Mouse (Mus musculus): ENCODE results near the gene Tlr8. TPM values are rescaled to one million over a fixed set of nuclear protein-coding genes. Genes with fewer than 3 reads are reported as not detected.
A peak's percentile ranks its signal among the peaks of the same experiment; 100 is the strongest.
"Not testable (repeated sequence)": the region's sequence is repeated elsewhere in the genome, so short reads cannot be mapped to it uniquely, and the experiment has no call there.

Gene Tlr8
- 0.17 TPM in 1 of 2 replicates, not detected in the other for polyA plus RNA-seq (2014; fragmentation: Nextera tagmentation; extraction: Ambion mirVana)

DNA sequence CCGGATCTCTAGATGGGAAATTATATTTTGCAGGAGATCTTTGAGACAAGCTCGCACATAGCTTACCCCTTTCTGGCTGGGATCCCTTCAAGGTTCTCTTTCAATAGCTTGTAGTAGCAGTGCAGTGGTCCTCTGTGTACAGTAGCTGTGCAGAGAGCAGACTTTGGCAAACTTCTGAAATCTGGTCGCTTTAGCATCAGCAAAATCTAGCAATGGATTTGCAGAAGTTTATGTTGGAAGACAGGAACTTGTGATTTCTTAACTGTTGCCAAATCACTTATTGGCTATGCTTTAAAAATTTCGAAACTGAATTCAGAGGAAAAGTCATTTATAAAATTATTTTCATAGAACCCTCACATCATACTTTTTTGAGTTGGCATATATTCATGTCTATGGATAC, at the start of gene Tlr8:
TSS of gene Tlr8 (minus strand) at position 244 of the 400 bp plus-strand sequence.
- ATAC-seq (replicated peaks; ENCODE audit: low FRiP score): no peak
- Histone ChIP-seq H3K4me3 (ENCODE audit: low read depth, low read length) (no peak within 1 kb of the TSS), H3K36me3 (ENCODE audit: control insufficient read depth, insufficient read depth, low read length) (no peaks in the 10 kb centered on the region), H3K27me3 (ENCODE audit: control insufficient read depth, insufficient read depth, low read length) (peaks cover 8% of the 10 kb centered on the region), H3K4me1 (replicated peaks; ENCODE audit: control insufficient read depth, insufficient read depth, low read length) (no peaks in the 10 kb centered on the region), H3K9ac (ENCODE audit: low read length) (no peak within 1 kb of the TSS), H3K9me3 (ENCODE audit: control insufficient read depth, low read length) (no peaks in the 10 kb centered on the region), H3K27ac (ENCODE audit: low read depth, low read length) (no peak within 1 kb of the TSS), H3K4me2 (ENCODE audit: low read depth, low read length, severe bottlenecking) (no peak within 1 kb of the TSS)
- WGBS: 82% methylated on average over 4 of the region's 4 CpGs
- DNase-seq (ENCODE audit: low spot score): no peak

DNA sequence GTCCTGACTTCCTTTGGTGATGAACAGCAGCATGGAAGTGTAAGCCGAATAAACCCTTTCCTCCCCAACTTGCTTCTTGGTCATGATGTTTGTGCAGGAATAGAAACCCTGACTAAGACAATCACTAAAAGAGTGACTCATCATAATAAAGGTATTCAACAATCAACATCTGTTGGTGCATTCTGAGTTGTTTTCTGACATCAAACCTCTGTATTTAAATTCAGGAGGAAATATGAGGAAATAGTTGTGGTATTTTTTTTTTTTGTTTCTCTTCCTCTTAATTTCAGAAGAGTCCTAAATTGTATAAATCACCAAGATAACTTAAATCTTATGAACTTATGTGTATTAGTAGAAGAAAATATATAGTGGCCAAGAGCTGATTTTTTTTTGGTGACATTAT, 37.9 kb upstream of the Tlr8 start:
- no CpG with 5 or more reads among the region's 1 CpGs for WGBS
- not testable (repeated sequence) for H3K27ac ChIP-seq (ENCODE audit: low read depth, low read length); H3K9me3 ChIP-seq (ENCODE audit: control insufficient read depth, low read length); H3K36me3 ChIP-seq (ENCODE audit: control insufficient read depth, insufficient read depth, low read length); H3K27me3 ChIP-seq (ENCODE audit: control insufficient read depth, insufficient read depth, low read length); H3K4me2 ChIP-seq (ENCODE audit: low read depth, low read length, severe bottlenecking); DNase-seq (ENCODE audit: low spot score); ATAC-seq (replicated peaks; ENCODE audit: low FRiP score); H3K4me3 ChIP-seq (ENCODE audit: low read depth, low read length); H3K9ac ChIP-seq (ENCODE audit: low read length); H3K4me1 ChIP-seq (replicated peaks; ENCODE audit: control insufficient read depth, insufficient read depth, low read length)

DNA sequence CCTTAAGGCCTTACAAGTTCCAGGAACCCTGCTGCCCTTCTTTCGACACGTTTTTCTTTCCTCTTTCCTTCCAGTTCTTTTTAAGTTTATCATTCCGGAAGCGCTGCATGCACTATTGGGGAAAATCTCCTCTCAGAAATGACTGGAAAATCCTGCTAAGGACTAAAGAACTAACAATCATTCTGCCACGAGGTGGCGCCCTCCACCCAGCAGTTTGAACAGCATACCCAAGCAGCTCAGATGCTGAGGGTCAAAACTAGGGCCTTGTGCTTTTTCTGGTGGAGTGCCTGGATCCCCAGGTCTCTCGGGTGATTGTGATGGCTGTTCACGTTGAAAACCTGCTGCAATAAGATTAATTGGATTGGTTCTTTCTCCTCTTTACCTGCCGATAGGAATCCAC, 12.8 kb upstream of the Tlr8 start:
- no peak overlapping the region for H3K9ac ChIP-seq (ENCODE audit: low read length)
- DNase-seq (ENCODE audit: low spot score) (peak; percentile 79), ATAC-seq (replicated peaks; ENCODE audit: low FRiP score) (peak; percentile 74)
- no peak overlapping the region for H3K27ac ChIP-seq (ENCODE audit: low read depth, low read length)
- peaks cover 2% of the 10 kb centered on the region for H3K27me3 ChIP-seq (ENCODE audit: control insufficient read depth, insufficient read depth, low read length)
- H3K4me2 ChIP-seq (ENCODE audit: low read depth, low read length, severe bottlenecking): no peak overlapping the region
- no peak overlapping the region for H3K4me3 ChIP-seq (ENCODE audit: low read depth, low read length)
- 25% methylated on average over 9 of the region's 9 CpGs for WGBS
- no peaks in the 10 kb centered on the region for H3K36me3 ChIP-seq (ENCODE audit: control insufficient read depth, insufficient read depth, low read length)
- H3K4me1 ChIP-seq (replicated peaks; ENCODE audit: control insufficient read depth, insufficient read depth, low read length): no peaks in the 10 kb centered on the region
- H3K9me3 ChIP-seq (ENCODE audit: control insufficient read depth, low read length): no peaks in the 10 kb centered on the region

DNA sequence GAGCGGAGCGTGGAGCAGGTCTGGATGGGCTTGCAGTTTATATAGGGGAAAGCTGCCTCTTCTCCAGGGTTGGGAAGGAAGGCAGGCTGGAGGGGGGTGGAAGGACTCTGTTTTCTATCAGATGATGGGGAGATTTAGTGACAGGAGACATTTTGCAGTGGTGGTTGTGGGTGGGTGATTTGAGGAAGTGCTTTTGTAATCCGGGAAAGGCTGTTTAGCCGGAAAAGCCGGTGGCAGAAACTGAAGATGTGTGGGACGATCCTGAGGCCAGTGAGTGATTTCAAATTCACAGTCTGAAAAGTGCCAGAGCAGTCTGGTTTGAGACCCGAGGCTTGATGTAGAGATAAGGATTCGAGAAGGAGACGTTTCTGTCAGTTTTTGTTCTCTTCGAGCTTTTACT, 12.4 kb upstream of the Tlr8 start:
- H3K4me3 ChIP-seq (ENCODE audit: low read depth, low read length): no peak overlapping the region
- no peak for DNase-seq (ENCODE audit: low spot score)
- 66% methylated on average over 10 of the region's 10 CpGs for WGBS

DNA sequence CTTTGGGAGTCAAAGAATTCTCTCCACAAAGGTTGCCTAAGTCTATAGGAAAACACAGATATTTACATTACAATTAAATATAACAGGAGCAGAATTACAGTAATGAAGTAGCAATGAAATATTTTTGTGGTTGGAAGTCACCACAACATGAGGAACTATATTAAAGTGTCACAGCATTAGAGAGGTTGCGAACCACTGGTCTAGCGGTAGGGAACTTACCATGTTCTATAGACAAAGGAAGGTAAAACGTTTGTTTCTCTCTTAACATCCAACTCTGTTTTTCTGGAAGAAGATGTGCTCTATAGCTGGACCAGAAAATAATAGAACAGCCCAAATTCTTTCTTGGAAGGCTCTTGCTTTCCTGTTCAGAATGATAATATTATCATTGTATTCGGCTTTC, 599 bp downstream of the Tlr8 start:
- H3K27ac ChIP-seq (ENCODE audit: low read depth, low read length): no peak overlapping the region
- no peaks in the 10 kb centered on the region for H3K36me3 ChIP-seq (ENCODE audit: control insufficient read depth, insufficient read depth, low read length)
- H3K9me3 ChIP-seq (ENCODE audit: control insufficient read depth, low read length): no peaks in the 10 kb centered on the region
- no peak for DNase-seq (ENCODE audit: low spot score)
- ATAC-seq (replicated peaks; ENCODE audit: low FRiP score): no peak
- no peak overlapping the region for H3K4me3 ChIP-seq (ENCODE audit: low read depth, low read length)
- peaks cover 8% of the 10 kb centered on the region for H3K27me3 ChIP-seq (ENCODE audit: control insufficient read depth, insufficient read depth, low read length)
- H3K9ac ChIP-seq (ENCODE audit: low read length): no peak overlapping the region
- H3K4me2 ChIP-seq (ENCODE audit: low read depth, low read length, severe bottlenecking): no peak overlapping the region
- no peaks in the 10 kb centered on the region for H3K4me1 ChIP-seq (replicated peaks; ENCODE audit: control insufficient read depth, insufficient read depth, low read length)
- 85% methylated on average over 4 of the region's 4 CpGs for WGBS

More for the DNA sequence above, 12.4 kb upstream of the Tlr8 start:
- Histone ChIP-seq H3K9ac (ENCODE audit: low read length) (no peak overlapping the region), H3K36me3 (ENCODE audit: control insufficient read depth, insufficient read depth, low read length) (no peaks in the 10 kb centered on the region), H3K4me1 (replicated peaks; ENCODE audit: control insufficient read depth, insufficient read depth, low read length) (no peaks in the 10 kb centered on the region), H3K4me2 (ENCODE audit: low read depth, low read length, severe bottlenecking) (no peak overlapping the region), H3K9me3 (ENCODE audit: control insufficient read depth, low read length) (no peaks in the 10 kb centered on the region), H3K27ac (ENCODE audit: low read depth, low read length) (no peak overlapping the region), H3K27me3 (ENCODE audit: control insufficient read depth, insufficient read depth, low read length) (peaks cover 2% of the 10 kb centered on the region)
- no peak for ATAC-seq (replicated peaks; ENCODE audit: low FRiP score)

DNA sequence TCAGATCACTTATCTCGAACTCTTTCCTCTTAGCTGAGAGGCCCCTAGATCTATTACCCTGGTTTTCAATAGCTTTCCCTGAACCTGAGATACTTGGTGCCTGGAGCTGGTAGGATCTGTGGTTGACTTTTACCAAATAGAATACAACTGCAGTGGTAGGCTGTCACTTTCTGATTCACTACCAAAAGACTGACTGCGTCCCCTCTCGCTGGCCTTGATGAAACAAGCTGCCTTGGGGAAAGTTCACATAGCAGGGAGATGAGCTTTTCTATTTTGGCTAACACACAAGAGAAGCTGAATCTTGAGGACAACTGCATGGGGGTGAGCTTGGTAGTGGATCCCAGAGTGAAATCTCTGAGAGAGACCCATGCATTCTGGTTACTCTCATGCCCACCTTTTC, 22.4 kb downstream of the Tlr8 start:
- 98% methylated on average over 3 of the region's 3 CpGs for whole genome bisulfite sequencing
- H3K4me3 ChIP-seq (ENCODE audit: low read depth, low read length): no peak overlapping the region
- no peak overlapping the region for H3K27ac ChIP-seq (ENCODE audit: low read depth, low read length)
- peaks cover 7% of the 10 kb centered on the region; the same call in 1 of the 2 replicates for H3K27me3 ChIP-seq (ENCODE audit: control insufficient read depth, insufficient read depth, low read length)
- ATAC-seq (replicated peaks; ENCODE audit: low FRiP score): no peak
- no peak overlapping the region for H3K9ac ChIP-seq (ENCODE audit: low read length)
- H3K36me3 ChIP-seq (ENCODE audit: control insufficient read depth, insufficient read depth, low read length): no peaks in the 10 kb centered on the region
- H3K9me3 ChIP-seq (ENCODE audit: control insufficient read depth, low read length): no peaks in the 10 kb centered on the region
- no peak for DNase-seq (ENCODE audit: low spot score)
- no peak overlapping the region for H3K4me2 ChIP-seq (ENCODE audit: low read depth, low read length, severe bottlenecking)
- H3K4me1 ChIP-seq (replicated peaks; ENCODE audit: control insufficient read depth, insufficient read depth, low read length): no peaks in the 10 kb centered on the region

DNA sequence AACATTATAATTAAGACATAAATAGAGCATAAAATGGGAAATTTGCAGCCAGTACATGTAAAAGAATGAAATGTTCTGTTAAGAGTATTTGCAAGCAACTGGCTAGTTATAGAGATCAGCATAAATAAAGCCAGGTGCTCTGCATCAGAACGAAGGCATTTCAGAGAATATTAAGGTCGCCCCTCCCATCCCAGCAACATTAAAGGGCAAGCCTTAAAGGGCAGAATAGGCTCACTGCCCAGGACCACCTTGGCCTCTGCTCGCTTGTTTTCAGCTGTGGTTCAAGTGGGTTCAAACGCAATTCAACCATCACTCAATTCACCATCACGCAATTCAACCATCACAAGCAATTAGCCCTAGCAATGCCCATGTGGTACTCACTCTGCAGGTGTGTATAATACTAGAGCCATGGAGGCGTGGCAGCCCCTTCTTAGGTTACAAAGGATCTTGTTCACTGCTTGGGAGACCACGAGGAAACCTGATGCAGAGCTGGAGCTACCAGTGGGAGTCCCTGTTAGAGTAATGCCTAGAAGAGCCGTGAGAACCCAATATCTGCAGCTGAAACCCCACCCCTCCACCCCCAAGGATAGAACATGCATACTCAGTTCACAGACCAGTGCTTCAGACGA, 24.7 kb downstream of the Tlr8 start:
- 62% methylated on average over 9 of the region's 9 CpGs for WGBS
- no peak overlapping the region for H3K9ac ChIP-seq (ENCODE audit: low read length)
- no peaks in the 10 kb centered on the region for H3K9me3 ChIP-seq (ENCODE audit: control insufficient read depth, low read length)
- no peaks in the 10 kb centered on the region for H3K4me1 ChIP-seq (replicated peaks; ENCODE audit: control insufficient read depth, insufficient read depth, low read length)
- peaks cover 7% of the 10 kb centered on the region; the same call in 1 of the 2 replicates for H3K27me3 ChIP-seq (ENCODE audit: control insufficient read depth, insufficient read depth, low read length)
- H3K27ac ChIP-seq (ENCODE audit: low read depth, low read length): no peak overlapping the region
- H3K36me3 ChIP-seq (ENCODE audit: control insufficient read depth, insufficient read depth, low read length): no peaks in the 10 kb centered on the region
- H3K4me2 ChIP-seq (ENCODE audit: low read depth, low read length, severe bottlenecking): no peak overlapping the region
- DNase-seq (ENCODE audit: low spot score) (no peak), ATAC-seq (replicated peaks; ENCODE audit: low FRiP score) (0 out of 2 replicates have a peak, but pooled peaks have one; percentile 27)
- no peak overlapping the region for H3K4me3 ChIP-seq (ENCODE audit: low read depth, low read length)

DNA sequence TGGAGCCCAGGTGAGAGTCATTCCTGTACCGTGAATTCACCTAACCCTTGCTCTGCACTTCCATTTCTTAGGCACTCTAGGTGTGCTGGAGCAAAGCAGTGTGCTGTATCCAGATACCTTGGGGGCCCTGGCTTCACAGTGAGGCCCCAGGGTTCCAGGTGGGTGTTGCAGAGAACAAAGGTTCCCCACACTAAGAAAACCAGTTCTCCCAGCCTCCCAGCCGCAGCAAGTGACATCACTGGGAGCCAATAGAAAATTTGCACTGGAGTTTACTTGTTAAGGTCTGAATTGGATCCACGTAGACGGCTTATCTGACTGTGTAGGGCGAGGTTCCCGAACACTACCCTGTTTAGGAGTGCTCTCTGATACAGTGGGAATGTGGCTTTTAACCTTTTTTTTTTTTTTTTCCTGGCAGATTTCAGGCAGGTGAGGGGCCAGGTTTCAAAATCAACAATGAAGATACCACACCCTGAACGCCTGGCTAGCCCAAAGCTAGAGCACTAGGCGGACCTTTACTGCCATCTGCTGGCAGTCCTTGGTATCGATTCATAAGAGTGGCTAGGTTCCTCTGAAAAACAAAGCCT, 30.9 kb downstream of the Tlr8 start:
- DNase-seq (ENCODE audit: low spot score) (peak; percentile 71), ATAC-seq (replicated peaks; ENCODE audit: low FRiP score) (peak; percentile 76)
- Histone ChIP-seq H3K4me3 (ENCODE audit: low read depth, low read length) (no peak overlapping the region), H3K9me3 (ENCODE audit: control insufficient read depth, low read length) (no peaks in the 10 kb centered on the region), H3K4me1 (replicated peaks; ENCODE audit: control insufficient read depth, insufficient read depth, low read length) (no peaks in the 10 kb centered on the region), H3K4me2 (ENCODE audit: low read depth, low read length, severe bottlenecking) (no peak overlapping the region), H3K27me3 (ENCODE audit: control insufficient read depth, insufficient read depth, low read length) (peaks cover 2% of the 10 kb centered on the region; the same call in 1 of the 2 replicates), H3K9ac (ENCODE audit: low read length) (no peak overlapping the region), H3K36me3 (ENCODE audit: control insufficient read depth, insufficient read depth, low read length) (no peaks in the 10 kb centered on the region), H3K27ac (ENCODE audit: low read depth, low read length) (no peak overlapping the region)
- WGBS: 25% methylated on average over 9 of the region's 9 CpGs

DNA sequence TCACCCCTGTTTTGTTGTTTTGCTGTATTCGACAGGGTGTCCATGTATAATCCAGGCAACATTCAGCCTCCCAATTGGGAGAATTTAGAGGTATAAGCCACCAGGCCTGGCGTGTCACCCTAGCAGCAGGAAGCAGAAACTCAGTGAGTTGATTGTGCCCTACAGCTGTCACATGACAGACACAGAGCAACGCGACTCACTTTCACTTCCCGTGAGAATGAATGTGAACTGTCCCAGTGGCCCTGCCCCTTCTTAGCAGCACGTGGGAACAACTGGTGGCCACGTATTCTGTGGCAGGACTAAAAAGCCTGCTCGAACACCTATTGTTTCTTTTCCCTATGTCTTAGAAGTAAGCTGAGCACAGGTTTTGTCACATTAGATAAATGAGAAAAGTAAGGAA, 33.0 kb downstream of the Tlr8 start:
- DNase-seq (ENCODE audit: low spot score) (no peak), ATAC-seq (replicated peaks; ENCODE audit: low FRiP score) (no peak)
- Histone ChIP-seq H3K27ac (ENCODE audit: low read depth, low read length) (no peak overlapping the region), H3K4me1 (replicated peaks; ENCODE audit: control insufficient read depth, insufficient read depth, low read length) (no peaks in the 10 kb centered on the region), H3K9ac (ENCODE audit: low read length) (no peak overlapping the region), H3K4me2 (ENCODE audit: low read depth, low read length, severe bottlenecking) (no peak overlapping the region), H3K36me3 (ENCODE audit: control insufficient read depth, insufficient read depth, low read length) (no peaks in the 10 kb centered on the region), H3K27me3 (ENCODE audit: control insufficient read depth, insufficient read depth, low read length) (peaks cover 2% of the 10 kb centered on the region; the same call in 1 of the 2 replicates), H3K9me3 (ENCODE audit: control insufficient read depth, low read length) (no peaks in the 10 kb centered on the region), H3K4me3 (ENCODE audit: low read depth, low read length) (no peak overlapping the region)
- WGBS: 69% methylated on average over 8 of the region's 8 CpGs

Measured in forebrain, embryonic 11.5 days (tissue).